Mouse (Mus musculus) cerebral cortex, adult 2 months (tissue): ENCODE data around the gene Gm29049.

Experiments
- WGBS: fragments of 180-500 bp; shearing (Covaris S2); methylation state at CpG from one replicate; pipeline ENCODE4 v1.1.7; 2018; 5-methylcytosine and 5-hydroxymethylcytosine counted together

Gene Gm29049

DNA sequence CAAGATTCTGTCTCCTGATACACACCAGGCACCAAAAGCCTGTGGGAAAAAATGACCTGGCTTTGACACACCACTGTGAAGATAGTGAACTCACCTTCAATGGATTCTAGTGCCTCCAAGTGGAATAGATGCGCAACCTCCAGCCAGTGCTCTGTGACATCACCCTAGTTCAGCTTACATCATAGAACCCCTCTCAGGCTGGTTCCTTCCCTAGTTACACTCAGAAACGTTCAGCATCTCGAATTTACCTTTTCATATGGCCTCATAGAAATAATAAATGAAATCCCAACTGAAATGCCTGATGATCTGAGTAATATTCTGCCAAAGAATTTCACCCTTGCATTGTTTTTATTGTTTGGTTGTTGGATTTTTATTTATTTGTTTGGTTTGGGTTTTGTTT lies at the start of gene Gm29049:
Gene Gm29049, minus strand, starts transcription at position 101 of the 400 bp plus-strand sequence.
- WGBS: 15% methylated on average over 2 of the region's 3 CpGs
